Mouse (Mus musculus) bone marrow macrophage, adult 2 months (primary cell): ENCODE data around the gene Zfp64.

Experiments
- CTCF ChIP-seq: IDR thresholded peaks from 2 replicates; pipeline ENCODE4 v1.5.1; 2012; ENCODE audit warnings: low read depth, mild to moderate bottlenecking, low read length, moderate library complexity
- POLR2A ChIP-seq: IDR thresholded peaks from 2 replicates; pipeline ENCODE4 v1.6.1; 2012; ENCODE audit warnings: mild to moderate bottlenecking, low read depth, low read length, borderline replicate concordance

- TF ChIP-seq CTCF, result peak; percentile 85
- TF ChIP-seq POLR2A, result no peak
Observed at GRCm38 (mm10) chr2:168904188-168904587, 51.2 kb downstream of the Zfp64 start.
